Mouse (Mus musculus) thymus, postnatal 4 days (tissue): ENCODE data around the gene Vipr1.
A peak's percentile ranks its signal among the peaks of the same experiment; 100 is the strongest.

Experiments used
- DNase-seq: peaks from one replicate; pipeline ENCODE4 v3.0.0; 2021

Gene Vipr1

DNA sequence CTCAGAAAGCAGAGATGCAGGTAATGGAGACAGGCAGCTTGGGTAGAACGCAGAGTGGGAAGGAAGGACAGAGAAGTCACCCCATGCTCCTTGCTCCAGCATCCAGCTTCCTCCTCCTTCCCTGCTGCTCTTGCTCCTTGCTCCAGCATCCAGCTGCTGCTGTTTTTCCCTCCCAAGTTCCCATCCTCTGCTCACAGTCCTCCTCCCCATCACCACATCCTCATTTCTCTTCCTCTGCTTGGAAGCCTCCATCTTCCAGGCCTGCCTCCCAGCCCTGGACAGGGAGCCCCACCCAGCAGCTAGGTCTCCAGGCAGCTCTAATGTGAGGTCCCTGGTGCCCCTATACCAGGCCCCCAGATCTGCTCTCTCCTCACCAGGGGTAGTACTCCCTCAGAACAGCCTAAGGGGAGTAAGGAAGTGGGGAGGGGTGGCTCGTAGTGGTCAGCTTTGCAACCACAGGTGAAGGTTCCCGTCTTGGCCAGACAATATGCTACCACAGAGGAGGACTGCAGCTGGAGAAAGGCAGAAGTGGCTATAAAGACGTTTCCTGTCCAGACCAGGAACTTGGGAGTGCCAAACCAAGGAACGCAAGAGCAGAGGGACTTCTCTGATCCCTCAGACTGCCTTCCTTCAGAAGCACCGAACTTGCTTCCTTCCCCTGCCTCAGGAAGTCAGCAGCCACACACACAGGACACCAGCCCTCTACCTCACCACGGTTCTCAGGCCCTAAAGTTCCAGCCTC, 6.5 kb upstream of the Vipr1 start:
- peak; percentile 7 for DNase-seq

DNA sequence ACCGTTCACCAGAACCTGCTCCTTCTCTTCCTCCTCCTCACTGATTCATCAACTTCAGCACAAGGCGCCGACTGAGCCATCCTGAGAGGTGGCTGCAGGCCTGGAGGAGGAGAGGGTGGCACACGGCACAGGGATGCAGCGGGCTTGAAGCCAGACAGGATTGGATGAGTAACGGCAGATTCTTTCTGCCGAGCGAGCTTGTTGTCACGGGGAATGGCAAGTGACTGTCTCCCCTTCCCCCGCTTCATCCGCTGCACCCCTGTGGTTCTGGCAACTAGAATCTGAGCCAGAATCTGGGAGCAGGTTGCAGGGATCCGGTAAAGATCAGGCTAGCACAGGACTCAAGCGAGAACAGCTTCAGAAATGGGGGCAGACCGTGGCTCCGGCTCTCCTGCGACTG, 2.7 kb upstream of the Vipr1 start:
- DNase-seq, result no peak

DNA sequence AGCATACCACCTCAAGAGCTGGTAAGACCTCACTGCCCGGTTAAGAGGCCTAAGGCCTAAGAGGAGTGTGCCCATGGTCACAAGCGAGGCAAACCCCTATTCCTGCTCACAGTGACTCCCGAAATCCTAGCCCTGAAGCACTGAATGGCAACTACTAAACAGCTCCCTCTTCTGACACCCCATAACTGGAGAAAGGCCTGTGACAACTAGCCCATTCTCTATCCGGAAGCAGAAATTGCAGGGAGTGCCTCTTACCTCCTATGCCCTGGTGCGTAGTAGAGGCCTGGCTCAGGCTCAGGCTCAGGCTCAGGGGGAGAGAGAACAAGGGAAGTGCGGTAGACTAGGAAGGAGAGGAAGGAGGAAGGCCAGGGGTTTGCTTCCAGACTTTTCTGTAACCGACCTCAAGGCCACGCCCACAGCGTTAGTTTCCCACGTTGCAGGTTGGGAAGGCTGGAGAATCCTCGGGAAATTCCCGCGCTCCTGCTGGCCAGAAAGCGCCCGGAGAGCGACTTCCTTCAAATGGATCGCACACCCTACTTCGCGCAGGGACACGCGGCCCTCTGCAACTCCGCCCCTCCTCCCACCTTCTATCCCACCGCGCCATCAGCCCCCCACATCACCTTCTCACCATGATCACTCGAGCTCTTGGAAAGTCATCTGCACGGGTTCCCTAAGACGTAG, 1.1 kb upstream of the Vipr1 start:
- DNase-seq, result no peak

DNA sequence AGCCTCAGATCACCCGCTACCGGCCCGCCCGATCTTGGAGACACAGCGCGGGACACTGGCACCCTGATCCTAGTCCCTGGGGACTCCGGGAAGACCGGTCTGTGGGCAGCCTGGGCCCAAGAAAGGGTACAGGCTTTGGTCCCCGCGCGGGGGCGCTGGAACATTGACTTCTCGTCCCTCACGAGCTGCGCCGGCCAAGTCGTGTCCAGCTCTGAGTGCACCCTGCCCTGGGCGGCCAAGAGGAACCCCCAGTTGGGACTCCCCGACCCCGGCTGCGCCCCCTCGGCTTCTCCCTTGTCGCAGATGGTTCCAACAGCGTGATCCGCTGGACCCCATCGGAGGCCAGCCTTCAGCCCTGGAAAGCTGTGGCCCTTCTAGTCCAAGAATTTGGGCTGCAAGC, 515 bp upstream of the Vipr1 start, which contains the start of gene Lyzl4:
Gene Lyzl4, minus strand, starts transcription at position 96 of the 400 bp plus-strand sequence.
- peak; percentile 88 for DNase-seq

DNA sequence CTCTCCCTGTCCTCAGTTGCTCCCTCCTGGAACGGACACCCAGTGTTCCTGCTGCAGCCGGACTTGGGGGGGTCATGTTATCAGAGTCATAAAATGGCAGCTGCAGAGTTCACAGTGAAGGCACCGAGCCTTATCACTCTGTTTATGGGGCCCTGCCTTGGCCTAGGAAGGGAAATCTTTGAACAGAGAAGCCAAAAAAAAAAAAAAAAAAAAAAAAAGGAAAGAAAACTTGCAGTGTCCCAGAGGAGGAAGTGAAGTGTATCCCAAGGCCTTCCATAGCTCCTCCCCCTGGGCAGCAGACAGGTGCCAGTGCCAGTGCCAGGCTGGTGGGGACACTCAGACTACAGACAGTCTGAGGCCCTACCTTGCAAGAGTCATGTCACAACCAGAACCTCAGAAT, 2.3 kb downstream of the Vipr1 start:
- no peak for DNase-seq

DNA sequence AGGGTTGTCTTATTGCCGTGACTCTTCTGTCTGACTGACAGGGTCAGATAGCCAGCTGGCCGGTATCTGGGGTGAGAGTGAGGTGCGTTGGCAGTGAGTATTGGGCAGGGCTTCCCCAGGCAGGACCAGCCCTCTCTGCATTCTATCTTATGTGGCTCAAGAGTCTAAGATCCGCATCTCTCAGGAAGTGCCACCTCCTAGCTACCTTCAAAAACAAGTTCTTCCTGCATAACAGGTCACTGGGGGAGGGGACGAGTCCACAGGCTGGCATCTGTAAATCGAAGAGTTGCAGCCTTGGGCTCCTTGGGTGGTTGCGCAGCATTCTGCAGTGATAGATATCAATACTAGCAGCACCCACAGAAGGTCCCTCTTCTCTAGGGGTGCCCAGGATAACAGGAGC, 4.5 kb downstream of the Vipr1 start:
- DNase-seq, result no peak

DNA sequence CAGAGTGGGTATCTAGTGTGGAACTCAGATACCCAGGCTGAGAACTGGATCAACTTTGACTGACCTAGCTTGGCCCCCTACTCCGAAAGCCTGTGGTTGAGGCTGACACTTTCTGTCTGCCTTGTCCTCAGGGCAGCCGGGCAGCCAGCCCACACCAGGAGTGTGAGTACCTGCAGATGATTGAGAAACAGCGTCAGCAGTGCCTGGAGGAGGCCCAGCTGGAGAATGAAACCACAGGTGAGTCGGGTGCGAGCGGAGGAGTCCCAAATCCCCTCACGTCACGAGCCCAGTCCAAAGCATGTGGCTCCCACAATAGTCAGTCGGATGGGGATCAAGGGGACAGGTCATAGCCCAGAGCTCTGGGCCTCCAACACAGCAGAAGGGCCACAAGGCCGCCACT, 11.2 kb downstream of the Vipr1 start:
- no peak for DNase-seq

DNA sequence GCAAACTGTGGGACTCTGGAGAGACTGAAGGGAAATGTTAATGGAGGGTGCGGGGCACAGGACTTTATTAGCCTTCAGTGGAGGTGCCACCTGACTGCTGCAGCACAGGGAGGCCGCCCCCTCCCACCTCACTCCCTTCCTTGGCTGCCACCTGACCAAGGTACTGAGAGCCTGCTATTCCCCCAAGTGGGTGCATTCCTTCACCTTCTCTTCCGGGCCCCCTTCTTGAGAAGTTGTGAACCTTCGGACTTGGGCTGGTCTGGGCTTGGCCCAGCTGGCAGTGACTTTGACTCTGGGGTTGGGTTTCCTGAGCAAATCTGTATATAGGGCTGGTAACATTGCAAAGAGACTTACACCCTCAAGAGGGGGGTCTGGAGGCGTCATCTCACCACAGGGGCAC, 13.8 kb downstream of the Vipr1 start:
- no peak for DNase-seq

DNA sequence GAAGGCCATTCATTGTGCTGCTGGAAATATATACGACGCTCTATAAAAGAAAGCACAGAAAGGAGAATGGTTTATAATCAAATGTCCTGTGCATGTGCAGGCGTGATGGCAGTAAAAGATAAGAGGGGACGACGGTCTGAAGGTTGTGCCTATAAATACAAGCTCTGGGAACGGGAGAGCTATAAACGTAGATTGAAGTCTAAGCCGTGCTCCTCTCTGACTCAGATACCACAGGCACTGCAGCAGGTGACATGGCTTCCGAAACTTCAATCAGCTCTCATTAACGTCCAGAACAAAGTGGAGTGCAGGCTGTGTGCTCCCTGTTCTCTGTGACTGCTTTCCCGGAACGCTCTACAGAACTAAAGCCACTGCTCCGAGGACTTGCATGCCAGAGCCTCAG, 14.6 kb downstream of the Vipr1 start:
- no peak for DNase-seq

DNA sequence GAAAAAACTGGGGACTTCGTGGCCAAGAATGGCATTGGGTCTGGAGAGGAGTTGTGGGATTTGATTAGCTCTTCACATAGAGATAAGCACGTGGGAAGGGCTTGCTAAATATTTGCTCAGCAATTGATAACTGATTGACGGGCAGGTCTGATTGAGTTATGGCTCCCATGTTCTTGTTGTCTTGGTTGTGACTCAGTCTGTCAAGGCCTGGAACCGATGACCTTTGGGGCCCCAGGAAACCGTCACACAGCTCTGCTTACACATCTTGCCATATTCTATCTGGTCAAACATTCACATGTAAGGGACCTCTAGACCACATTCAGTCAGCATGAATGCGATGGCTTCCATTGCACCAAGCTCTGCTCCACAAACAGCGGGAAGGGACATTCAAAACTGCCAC, 15.7 kb downstream of the Vipr1 start:
- DNase-seq, result no peak

DNA sequence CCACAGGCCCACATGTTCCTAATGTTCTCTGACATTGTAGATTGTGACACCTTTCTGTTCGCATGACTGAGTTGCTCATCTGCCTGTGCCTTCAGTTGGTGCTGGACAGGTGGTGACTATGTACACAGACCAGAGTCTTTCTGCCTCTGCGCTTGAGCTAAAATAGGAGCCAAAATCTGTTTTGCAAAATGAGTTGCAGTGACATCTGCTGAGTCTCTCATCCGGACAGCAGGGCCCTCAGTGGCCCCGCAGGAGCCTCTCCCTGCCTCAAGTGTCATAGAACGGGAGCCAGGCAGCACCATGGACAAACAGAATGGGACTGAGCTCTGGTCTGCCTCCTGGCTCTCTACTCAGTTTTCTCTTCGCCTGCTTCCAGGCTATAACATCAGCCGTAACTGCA, 17.3 kb downstream of the Vipr1 start:
- DNase-seq, result no peak

DNA sequence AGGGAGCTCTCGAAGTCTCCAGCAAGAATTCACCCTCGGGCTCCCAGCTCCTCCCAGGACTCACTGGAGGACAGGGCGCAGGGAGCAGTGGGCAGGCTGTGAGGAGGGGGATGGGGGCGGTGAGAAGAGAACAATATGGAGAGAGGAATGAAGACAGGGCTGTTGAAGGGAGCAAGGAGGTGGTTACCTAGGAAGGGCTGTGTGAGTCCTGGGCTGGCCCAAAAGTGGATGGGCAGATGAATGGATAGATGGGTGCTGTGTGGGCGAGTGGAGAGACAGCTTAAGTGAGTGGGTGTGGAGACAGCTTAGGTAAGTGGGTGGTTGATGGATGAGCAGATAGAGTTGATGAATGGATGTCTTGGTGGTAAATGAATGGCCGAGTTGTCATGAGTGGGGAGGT, 21.0 kb downstream of the Vipr1 start:
- no peak for DNase-seq

DNA sequence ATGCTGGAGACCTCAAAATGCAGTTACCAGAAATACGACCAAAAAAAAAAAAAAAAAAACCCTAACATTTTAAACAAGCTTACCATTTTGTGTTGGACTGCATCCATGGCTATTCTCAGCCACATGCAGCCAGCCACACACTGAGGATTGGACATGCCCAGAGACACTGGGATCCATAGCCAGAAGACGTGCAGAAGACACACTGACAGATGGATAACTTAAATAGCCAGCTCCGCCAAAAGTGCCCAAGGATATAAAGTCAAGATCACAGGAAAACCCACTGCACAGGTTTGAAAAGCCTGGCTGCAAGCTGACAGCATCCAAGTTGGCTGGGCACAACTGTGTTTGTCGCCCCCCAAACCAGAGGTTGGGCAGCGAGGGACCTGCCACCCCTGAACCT, 21.6 kb downstream of the Vipr1 start:
- no peak for DNase-seq

DNA sequence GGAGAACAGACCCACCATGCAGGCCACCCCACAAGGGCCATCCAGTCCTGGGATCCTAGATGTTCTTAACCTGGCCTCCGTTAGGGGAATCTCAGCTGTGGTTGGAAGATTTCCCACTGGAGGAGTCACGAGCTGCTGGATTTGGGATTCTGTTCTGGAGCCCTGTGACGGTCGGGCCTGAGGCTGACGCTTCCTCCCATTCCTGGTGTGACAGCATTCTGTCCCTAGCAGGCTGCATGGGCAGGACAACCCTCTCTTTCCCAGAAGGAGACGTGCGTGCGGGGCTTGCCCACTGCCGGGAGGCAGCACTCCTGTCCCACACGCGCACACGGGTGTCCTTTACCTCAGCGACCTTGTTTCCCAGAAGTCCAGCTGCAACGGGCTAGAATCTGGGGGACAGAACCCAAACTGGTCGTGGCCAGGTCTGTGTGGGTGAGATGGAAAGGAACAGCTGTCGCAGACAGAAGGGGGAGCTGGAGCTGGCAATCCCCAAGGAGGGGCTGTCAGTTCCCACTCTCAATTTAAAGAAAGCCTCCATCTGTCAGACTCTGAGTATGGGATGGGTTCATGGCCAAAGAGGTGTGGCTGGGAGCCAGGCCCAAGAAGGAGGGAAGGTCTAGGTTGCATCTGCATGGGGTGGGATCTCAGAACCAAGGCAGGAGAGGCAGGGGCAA, 24.6 kb downstream of the Vipr1 start:
- no peak for DNase-seq

DNA sequence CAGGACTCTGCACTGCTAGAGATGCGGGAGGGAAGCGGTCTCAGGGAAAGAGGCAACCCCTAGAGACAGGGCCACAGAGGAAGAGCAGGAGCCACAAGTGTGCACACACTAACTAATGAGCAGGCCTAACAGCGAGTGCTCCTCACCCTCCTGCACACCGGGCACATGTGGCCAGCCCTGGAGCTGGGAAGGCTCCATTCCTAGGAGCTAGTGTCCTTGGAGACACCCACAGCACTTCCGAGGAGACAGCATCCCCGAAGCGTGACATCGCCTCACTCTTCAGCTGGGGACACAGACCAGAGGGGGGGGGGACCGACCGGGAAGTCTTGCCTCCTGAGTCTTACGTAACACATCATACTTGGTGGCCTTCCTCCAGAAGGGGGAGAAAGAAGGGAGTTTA, 25.3 kb downstream of the Vipr1 start:
- DNase-seq, result no peak

DNA sequence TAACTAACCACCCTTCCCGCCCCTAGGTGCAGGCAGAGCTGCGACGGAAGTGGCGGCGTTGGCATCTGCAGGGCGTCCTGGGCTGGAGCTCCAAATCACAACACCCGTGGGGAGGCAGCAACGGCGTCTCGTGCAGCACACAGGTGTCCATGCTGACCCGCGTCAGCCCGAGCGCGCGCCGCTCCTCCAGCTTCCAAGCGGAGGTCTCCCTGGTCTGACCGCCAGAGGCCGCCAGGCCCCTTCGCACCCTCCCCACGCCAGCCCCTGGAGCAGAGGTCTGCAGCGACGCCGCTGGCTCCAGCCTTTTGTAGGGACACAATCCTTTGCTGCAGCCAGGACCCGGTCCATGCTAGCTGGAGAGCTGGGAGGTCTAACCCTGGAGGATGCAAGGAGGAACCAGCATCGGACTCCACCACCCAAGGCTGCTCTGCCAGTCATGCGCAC, 26.9 kb downstream of the Vipr1 start:
- DNase-seq, result peak; percentile 84

DNA sequence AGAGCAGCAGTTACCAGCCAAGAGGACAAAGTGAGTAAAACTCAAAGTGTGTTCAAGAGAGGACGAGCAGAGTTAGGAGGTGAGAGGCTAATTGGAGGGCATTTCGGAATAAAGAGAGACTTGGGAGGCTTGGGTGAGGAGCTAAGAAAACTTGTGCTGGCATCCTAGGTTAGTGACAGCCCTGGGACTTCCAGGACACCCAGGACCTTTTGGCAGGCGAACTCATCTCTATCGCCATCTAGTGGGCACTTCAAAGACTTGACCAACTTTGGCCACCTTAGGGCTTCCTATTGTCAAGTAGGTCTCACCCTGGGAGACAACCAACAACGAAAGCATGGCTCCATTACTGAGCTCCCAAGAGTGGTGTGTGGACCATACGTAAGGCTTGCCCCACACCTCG, 28.8 kb downstream of the Vipr1 start:
- DNase-seq, result peak; percentile 49

DNA sequence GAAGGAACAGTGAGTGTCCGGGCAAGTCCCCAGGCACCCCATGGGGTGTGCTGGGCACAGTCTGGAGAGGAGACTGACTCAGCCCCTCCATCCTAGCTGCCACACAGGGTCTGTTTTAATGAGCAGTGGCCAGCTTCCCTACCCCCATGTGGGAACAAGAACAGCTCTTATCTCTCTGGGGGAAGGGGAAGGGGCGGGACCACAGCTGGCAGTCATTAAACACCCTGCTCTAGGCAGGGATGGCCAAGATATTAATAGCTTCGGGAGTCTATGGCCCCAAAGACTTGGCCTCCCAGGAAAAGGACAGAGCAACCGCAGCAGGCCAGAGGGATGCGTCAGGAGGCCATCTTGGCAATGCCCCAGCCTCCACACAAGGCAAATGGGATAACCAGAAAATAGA, 29.8 kb downstream of the Vipr1 start:
- DNase-seq, result no peak

DNA sequence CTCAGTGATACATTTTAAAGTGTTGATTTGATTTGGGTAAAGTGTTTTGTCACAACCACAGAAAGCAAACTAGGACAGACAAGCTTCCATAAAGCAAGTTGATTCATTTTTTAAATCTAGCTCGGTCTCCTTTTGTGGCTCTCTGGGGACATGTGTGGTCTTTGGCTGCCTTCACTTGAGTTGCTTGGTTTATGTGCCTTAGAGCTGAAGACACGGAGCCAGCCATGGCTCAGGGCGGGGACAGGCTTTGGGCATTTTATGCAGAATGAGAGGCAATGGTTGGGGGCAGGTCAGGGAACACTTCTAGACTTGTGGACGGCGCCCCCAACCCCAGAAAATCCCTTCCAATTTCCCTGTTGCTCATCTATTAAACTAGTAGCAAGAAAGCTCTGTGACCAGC, 31.2 kb downstream of the Vipr1 start:
- peak; percentile 34 for DNase-seq

DNA sequence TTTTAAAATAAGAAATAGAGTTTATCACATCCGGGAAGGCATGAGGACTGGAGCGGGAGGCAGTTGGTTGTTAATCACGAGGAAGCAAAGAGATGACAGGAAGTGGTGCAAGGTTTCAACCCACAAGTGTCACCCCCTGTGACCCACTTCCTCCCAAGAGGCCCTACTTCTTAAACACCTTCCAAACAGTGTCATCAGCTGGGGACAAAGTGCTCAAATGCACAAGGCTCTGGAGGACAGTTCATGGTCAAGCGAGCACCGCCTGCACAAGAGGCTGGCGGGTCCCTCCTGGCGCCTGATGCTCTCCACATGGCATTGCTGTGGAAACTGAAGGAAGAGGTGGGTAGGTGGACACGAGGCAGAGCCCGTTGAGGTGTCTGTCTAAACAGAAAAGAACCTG, 32.5 kb downstream of the Vipr1 start:
- DNase-seq, result peak; percentile 66

DNA sequence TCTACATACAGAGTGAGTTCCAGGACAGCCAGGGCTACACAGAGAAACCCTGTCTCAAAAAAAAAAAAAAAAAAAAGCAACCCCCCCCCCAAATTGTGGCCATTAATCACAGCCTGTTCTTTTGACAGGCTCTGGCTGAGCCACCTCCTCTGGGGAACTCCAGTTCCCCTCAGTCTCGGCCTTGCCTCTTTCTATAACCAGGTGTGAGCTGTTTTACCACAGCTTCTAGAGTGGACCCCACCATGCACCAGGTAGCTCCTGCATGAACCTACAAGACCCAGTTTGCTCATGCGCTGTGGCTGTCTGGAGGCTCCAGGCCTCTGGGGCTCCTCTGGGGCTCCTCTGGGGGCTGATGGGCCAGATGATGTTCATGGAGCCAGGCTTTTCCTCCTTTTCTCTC, 33.0 kb downstream of the Vipr1 start:
- peak; percentile 41 for DNase-seq

DNA sequence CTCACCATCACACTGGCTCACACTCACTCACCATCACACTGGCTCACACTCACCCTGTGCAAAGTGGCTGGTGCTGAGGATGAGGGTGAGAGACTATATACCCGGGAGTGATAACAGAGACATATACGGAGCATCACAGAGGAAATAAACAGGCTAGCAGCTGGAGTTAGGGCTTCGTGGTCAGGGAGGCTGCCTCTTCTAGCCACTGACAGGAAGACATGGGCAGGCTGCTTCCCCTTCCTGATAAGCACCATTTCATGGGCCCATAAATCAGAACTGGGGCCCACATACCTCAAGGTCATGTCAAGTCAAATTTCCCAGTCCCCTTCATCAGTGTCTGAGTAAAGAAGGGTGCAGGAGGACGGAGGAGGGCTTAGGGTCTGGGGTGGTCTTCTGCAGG, 34.6 kb downstream of the Vipr1 start:
- no peak for DNase-seq

DNA sequence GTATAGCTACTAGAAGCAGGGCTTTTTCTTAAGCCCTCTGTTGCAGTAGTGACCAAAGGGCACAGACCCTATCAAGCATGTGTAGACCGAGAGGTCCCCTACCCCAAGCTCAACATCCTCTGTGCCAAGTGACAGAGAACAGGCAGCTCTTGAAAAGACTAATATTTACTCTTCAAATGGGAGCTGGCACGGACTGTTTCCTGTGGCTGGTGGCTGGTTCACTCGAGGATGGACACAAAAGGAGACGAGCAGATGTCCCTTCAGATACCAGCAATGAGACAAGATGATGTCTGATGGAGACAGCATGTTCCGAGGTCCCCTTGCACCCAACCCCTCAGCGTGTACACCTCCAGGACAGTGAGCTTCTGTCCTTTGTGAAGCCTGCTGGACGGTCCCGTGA, 35.0 kb downstream of the Vipr1 start:
- DNase-seq, result no peak

DNA sequence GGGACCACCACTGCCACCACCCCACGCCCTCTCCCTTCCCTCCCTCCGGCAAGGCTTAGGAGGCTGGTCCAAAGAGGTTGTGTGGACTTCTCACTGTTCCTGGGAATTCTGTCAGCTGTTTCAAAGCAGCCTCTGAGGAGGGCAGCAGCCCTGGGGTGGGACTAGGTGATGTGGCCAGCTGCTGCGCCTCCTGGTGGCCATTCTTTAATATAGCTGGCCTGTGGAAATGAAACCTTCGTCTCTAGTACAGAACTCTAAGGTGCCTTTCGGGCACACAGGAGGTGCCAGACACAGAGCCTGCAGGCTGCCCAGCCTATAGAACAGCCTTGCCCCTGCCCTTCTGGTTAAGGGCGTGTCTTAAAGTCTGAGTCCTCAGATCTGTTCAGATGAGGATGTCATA, 37.0 kb downstream of the Vipr1 start:
- peak; percentile 81 for DNase-seq
